Mouse (Mus musculus): ENCODE data around the gene Ddx5. TPM values are rescaled to one million over a fixed set of nuclear protein-coding genes. Genes with fewer than 3 reads are reported as not detected.
A peak's percentile ranks its signal among the peaks of the same experiment; 100 is the strongest.

Ddx5 gene
- polyA plus RNA-seq, 1 experiment from 2014 or later, result 429 TPM

DNA sequence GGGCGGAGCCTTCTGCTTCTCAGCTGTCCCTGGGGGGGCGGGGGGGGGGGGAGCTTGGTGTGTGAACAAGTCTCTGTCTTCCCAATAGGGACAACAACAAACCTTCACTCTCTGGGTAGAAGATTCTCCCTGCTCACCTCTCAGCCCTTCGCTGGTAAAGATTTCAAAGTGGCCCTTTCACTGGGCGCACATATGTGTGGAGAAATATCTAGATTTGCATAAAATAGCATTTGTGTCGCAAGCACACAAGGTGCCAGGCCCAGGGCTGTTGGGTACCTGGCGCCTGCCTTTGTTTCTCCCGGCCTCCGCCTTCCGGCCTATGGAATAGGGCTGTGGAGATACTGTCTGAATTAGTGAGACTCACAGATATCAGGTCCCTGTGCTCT is 26.2 kb downstream of the Ddx5 start:
- Histone ChIP-seq H3K4me1 (ENCODE audit: insufficient read depth) (no peaks in the 10 kb centered on the region), H3K9ac (no peak overlapping the region), H3K27me3 (ENCODE audit: insufficient read depth, low read length) (no peaks in the 10 kb centered on the region), H3K36me3 (ENCODE audit: insufficient read depth) (peaks cover 26% of the 10 kb centered on the region), H3K4me2 (no peak overlapping the region), H3K27ac (ENCODE audit: low read depth) (peak overlapping the region; percentile 83), H3K4me3 (ENCODE audit: low read depth, low read length) (no peak overlapping the region), H3K9me3 (ENCODE audit: low read depth, low read length) (no peaks in the 10 kb centered on the region)
- ATAC-seq (ENCODE audit: insufficient read depth), result peak; percentile 47; the same call in 1 of the 2 replicates
- WGBS, result 62% methylated on average over 9 of the region's 9 CpGs
- no peak for DNase-seq
- no peak for TF ChIP-seq CTCF (IDR thresholded peaks at IDR 0.05; ENCODE audit: low read depth)

DNA sequence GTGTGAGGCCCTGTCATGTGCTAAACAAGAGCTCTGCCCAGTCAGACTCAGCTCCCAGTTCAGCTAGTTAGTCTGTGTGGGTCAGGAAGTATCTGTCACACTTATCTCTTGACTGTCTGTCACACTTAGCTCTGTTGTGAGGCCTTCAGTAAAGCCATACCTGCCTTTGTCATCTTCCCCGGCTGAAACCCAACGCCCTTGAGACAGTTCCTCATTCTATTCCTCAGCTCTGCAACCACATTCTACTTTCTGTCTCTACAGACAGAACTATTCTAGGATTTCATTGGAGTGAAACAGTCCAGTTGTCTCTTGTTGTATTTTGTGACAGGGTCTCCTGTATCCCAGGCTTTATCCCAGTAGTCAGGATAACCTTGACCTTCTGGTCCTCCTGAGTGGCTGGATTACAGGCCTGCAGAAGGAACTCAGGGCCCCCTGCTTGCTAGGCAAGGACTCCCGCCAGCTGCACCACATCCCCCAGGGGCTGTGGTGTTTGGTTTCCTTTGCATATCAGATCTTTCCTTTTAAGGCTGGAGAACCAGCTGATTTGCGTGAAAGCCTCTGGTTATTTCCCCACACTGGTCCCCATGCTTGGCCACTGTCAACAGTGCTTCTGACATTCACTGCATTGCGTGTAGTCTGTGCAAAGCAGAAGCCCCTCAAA is 26.7 kb downstream of the Ddx5 start:
- DNase-seq, result peak; percentile 82

DNA sequence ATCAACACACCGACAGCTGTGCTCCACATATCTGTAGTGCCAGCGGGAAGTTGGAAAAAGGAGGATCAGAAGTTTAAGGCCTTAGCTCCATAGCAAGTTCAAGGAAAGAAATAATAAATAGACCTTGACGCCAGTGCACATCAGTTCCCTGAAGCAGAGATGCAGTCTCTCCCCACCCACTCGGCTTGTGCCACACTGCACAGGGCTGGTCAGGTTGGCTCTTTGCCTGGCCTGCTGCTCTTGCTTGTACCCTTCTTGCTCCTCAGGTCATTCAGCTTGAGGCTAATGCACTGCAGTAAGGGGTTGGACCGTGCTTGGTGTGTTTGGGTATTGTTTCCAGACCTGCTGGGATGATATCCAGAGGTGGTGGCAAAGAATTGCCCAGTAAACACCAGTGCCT is 28.5 kb downstream of the Ddx5 start:
- peaks cover 5% of the 10 kb centered on the region; the same call in 1 of the 2 replicates for H3K36me3 ChIP-seq (ENCODE audit: insufficient read depth)
- H3K4me1 ChIP-seq (ENCODE audit: insufficient read depth), result no peaks in the 10 kb centered on the region
- H3K9ac ChIP-seq, result no peak overlapping the region
- TF ChIP-seq CTCF (IDR thresholded peaks at IDR 0.05; ENCODE audit: low read depth), result no peak
- WGBS, result 84% methylated on average over 5 of the region's 5 CpGs
- H3K4me2 ChIP-seq, result no peak overlapping the region
- ATAC-seq (ENCODE audit: insufficient read depth) (no peak), DNase-seq (no peak)
- H3K9me3 ChIP-seq (ENCODE audit: low read depth, low read length), result no peaks in the 10 kb centered on the region
- no peak overlapping the region for H3K4me3 ChIP-seq (ENCODE audit: low read depth, low read length)
- no peaks in the 10 kb centered on the region for H3K27me3 ChIP-seq (ENCODE audit: insufficient read depth, low read length)
- H3K27ac ChIP-seq (ENCODE audit: low read depth), result no peak overlapping the region

More for the DNA sequence above, 26.7 kb downstream of the Ddx5 start:
- Histone ChIP-seq H3K36me3 (ENCODE audit: insufficient read depth) (peaks cover 21% of the 10 kb centered on the region), H3K9me3 (ENCODE audit: low read depth, low read length) (no peaks in the 10 kb centered on the region), H3K9ac (no peak overlapping the region), H3K27ac (ENCODE audit: low read depth) (peak overlapping the region; percentile 83), H3K27me3 (ENCODE audit: insufficient read depth, low read length) (no peaks in the 10 kb centered on the region), H3K4me3 (ENCODE audit: low read depth, low read length) (no peak overlapping the region), H3K4me1 (ENCODE audit: insufficient read depth) (no peaks in the 10 kb centered on the region), H3K4me2 (no peak overlapping the region)
- TF ChIP-seq CTCF (IDR thresholded peaks at IDR 0.05; ENCODE audit: low read depth), result no peak
- peak; percentile 87 for ATAC-seq (ENCODE audit: insufficient read depth)
- 14% methylated on average over 5 of the region's 5 CpGs for WGBS

DNA sequence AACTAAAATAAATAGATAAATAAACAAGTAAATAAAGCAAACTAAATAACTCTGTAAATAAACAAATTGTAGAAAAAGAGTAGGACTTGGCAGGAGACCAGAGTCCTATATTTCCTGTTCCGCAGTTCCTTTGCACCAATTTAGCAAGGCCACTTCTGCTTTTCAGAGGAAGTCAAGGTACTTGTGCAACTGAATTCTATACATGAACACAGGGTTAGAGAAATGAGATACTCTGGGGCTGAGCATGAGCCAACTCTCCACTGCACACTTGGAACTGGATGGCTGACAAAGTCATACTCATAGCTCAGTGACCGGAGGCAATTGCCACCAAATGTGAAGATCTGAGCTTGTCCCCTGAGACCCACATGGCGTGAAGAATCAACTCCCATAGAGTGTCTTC is 30.0 kb downstream of the Ddx5 start:
- no peak for TF ChIP-seq CTCF (IDR thresholded peaks at IDR 0.05; ENCODE audit: low read depth)
- no peak overlapping the region for H3K27ac ChIP-seq (ENCODE audit: low read depth)
- no peaks in the 10 kb centered on the region for H3K4me1 ChIP-seq (ENCODE audit: insufficient read depth)
- H3K4me2 ChIP-seq, result no peak overlapping the region
- DNase-seq (no peak), ATAC-seq (ENCODE audit: insufficient read depth) (no peak)
- H3K27me3 ChIP-seq (ENCODE audit: insufficient read depth, low read length), result no peaks in the 10 kb centered on the region
- H3K36me3 ChIP-seq (ENCODE audit: insufficient read depth), result no peaks in the 10 kb centered on the region
- no peaks in the 10 kb centered on the region for H3K9me3 ChIP-seq (ENCODE audit: low read depth, low read length)
- H3K4me3 ChIP-seq (ENCODE audit: low read depth, low read length), result no peak overlapping the region
- WGBS, result 86% methylated on average over 3 of the region's 3 CpGs
- no peak overlapping the region for H3K9ac ChIP-seq

DNA sequence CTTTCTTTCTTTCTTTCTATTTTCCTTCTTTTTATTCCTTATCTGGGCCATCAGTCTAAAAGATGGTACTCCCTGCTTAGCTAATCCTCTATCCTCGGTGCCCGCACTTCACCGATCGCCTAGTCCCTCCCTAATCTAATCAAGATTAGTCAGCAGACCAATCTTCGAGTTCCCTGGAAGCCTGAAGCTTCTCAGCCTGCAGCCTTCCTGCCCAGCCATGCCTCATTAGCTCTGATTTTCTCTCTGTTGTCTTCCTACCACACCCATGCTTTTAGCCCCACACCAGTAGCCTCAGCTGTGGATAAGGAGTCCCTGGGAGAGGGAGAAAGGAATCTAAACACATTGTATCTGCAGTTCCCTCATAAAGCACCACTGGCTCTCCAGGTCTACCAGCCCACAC is 33.4 kb downstream of the Ddx5 start:
- no peaks in the 10 kb centered on the region for H3K27me3 ChIP-seq (ENCODE audit: insufficient read depth, low read length)
- no peak overlapping the region for H3K4me3 ChIP-seq (ENCODE audit: low read depth, low read length)
- DNase-seq (no peak), ATAC-seq (ENCODE audit: insufficient read depth) (no peak)
- H3K36me3 ChIP-seq (ENCODE audit: insufficient read depth), result no peaks in the 10 kb centered on the region
- no peaks in the 10 kb centered on the region for H3K9me3 ChIP-seq (ENCODE audit: low read depth, low read length)
- no peak overlapping the region for H3K9ac ChIP-seq
- 52% methylated on average over 5 of the region's 5 CpGs for WGBS
- no peak for TF ChIP-seq CTCF (IDR thresholded peaks at IDR 0.05; ENCODE audit: low read depth)
- no peak overlapping the region for H3K27ac ChIP-seq (ENCODE audit: low read depth)
- no peak overlapping the region for H3K4me2 ChIP-seq
- no peaks in the 10 kb centered on the region for H3K4me1 ChIP-seq (ENCODE audit: insufficient read depth)

DNA sequence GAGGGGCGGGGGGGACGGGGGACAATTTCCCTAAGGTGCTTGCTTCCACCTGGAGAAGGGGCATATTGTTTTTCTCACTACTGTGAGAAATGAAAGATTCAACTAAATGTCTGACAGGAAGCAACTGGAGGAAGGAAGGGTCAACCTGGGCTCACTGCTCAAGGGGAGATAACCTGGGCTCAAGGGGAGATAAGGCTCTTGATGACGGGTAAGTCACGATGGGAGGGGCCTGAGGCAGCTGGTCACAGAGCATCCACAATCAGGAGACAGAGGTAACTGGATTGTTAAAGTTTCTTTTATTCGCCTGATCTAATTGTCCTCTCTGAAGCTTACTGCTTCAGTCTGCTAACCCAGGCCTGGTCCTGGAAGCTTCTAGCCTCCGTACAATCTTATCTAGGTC is 35.7 kb downstream of the Ddx5 start:
- Histone ChIP-seq H3K27me3 (ENCODE audit: insufficient read depth, low read length) (no peaks in the 10 kb centered on the region), H3K9me3 (ENCODE audit: low read depth, low read length) (no peaks in the 10 kb centered on the region), H3K9ac (no peak overlapping the region), H3K4me1 (ENCODE audit: insufficient read depth) (no peaks in the 10 kb centered on the region), H3K4me2 (no peak overlapping the region), H3K27ac (ENCODE audit: low read depth) (no peak overlapping the region), H3K4me3 (ENCODE audit: low read depth, low read length) (no peak overlapping the region), H3K36me3 (ENCODE audit: insufficient read depth) (no peaks in the 10 kb centered on the region)
- WGBS, result 69% methylated on average over 6 of the region's 6 CpGs
- no peak for TF ChIP-seq CTCF (IDR thresholded peaks at IDR 0.05; ENCODE audit: low read depth)
- ATAC-seq (ENCODE audit: insufficient read depth) (no peak), DNase-seq (no peak)

DNA sequence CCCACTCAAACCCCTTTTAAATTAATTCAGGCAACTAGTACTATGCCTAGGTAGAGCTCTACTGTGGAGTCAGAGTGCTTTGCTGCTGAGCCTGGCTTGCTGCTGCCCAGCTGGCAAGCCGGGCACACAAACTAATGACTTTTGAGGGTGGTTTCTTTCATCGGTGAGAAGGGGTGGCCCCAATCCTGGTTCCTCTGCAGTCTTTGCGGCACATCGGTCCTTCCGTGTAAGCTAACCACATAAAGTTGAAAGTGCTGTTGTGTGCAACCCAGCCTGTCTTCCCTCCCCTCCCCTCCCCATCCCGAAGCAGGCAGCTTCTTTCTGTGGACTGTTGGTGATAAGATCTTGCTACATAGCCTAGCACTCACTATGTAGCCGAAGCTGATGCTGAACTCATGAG is 36.9 kb downstream of the Ddx5 start:
- no peak overlapping the region for H3K4me3 ChIP-seq (ENCODE audit: low read depth, low read length)
- no peak overlapping the region for H3K4me2 ChIP-seq
- no peak overlapping the region for H3K27ac ChIP-seq (ENCODE audit: low read depth)
- ATAC-seq (ENCODE audit: insufficient read depth) (no peak), DNase-seq (no peak)
- H3K4me1 ChIP-seq (ENCODE audit: insufficient read depth), result no peaks in the 10 kb centered on the region
- no peak for TF ChIP-seq CTCF (IDR thresholded peaks at IDR 0.05; ENCODE audit: low read depth)
- no peaks in the 10 kb centered on the region for H3K27me3 ChIP-seq (ENCODE audit: insufficient read depth, low read length)
- no peaks in the 10 kb centered on the region; the same call in 1 of the 2 replicates for H3K9me3 ChIP-seq (ENCODE audit: low read depth, low read length)
- WGBS, result 71% methylated on average over 7 of the region's 7 CpGs
- H3K9ac ChIP-seq, result no peak overlapping the region
- no peaks in the 10 kb centered on the region for H3K36me3 ChIP-seq (ENCODE audit: insufficient read depth)

Measured in lung, embryonic 14.5 days (tissue).